Mouse (Mus musculus) liver, embryonic 14.5 days (tissue): Measurements from ENCODE around the gene Spon2. TPM values are rescaled to one million over a fixed set of nuclear protein-coding genes. Genes with fewer than 3 reads are reported as not detected.

ENCODE experiments used
- ATAC-seq: fragments of 200-750 bp; cut with Nextera tagmentation; 2 replicates; pipeline ENCODE4 v1.8.0; 2017; ENCODE audit warnings: moderate number of reproducible peaks, mild to moderate bottlenecking, moderate library complexity; ENCODE audit not compliant: insufficient read depth
- DNase-seq, 3 experiments: peaks; one replicate each; pipeline ENCODE4 v3.0.0-alpha.2; 2012 to 2013; ENCODE audit warnings: low read depth in 3 of 3, low spot score in 3 of 3
- H3K27ac ChIP-seq: fragments of 300-500 bp; sonication (generic); 2 replicates; pipeline ENCODE4 v1.5.1; 2014; ENCODE audit warnings: moderate library complexity, mild to moderate bottlenecking, control low read depth, inconsistent platforms
- H3K27me3 ChIP-seq: fragments of 300-500 bp; sonication (generic); 2 replicates; pipeline ENCODE4 v1.6.1; 2014; ENCODE audit warnings: mild to moderate bottlenecking, low read length, moderate library complexity; ENCODE audit not compliant: control insufficient read depth, insufficient read depth
- H3K36me3 ChIP-seq: fragments of 300-500 bp; sonication (generic); replicated peaks from 2 replicates; pipeline ENCODE4 v1.6.1; 2014; ENCODE audit warnings: low read depth; ENCODE audit not compliant: control insufficient read depth, insufficient read depth
- H3K4me1 ChIP-seq, 2 experiments: fragments of 200-500 bp in 1 of 2; fragments of 300-500 bp in 1 of 2; sonication (generic) in 1 of 2; replicated peaks; 2 replicates each; pipeline ENCODE4 v1.6.1; 2012 to 2014; ENCODE audit warnings: antibody characterized with exemption in 1 of 2, inconsistent platforms in 1 of 2, low read length in 1 of 2; ENCODE audit not compliant: control insufficient read depth in 2 of 2, insufficient read depth in 2 of 2
- H3K4me2 ChIP-seq: fragments of 300-500 bp; sonication (generic); 2 replicates; pipeline ENCODE4 v1.6.1; 2014; ENCODE audit warnings: low read depth, mild to moderate bottlenecking, control low read depth, moderate library complexity
- H3K4me3 ChIP-seq, 2 experiments: fragments of 200-500 bp in 1 of 2; fragments of 300-500 bp in 1 of 2; sonication (generic) in 1 of 2; 2 replicates each; pipeline ENCODE4 v1.5.1; 2012 to 2014; ENCODE audit warnings: low read depth in 2 of 2, low read length in 2 of 2, mild to moderate bottlenecking in 2 of 2, control low read depth in 1 of 2, inconsistent platforms in 1 of 2, moderate library complexity in 1 of 2; ENCODE audit not compliant: insufficient read depth in 1 of 2
- H3K9ac ChIP-seq: fragments of 300-500 bp; sonication (generic); replicated peaks from 2 replicates; pipeline ENCODE4 v1.6.1; 2014; ENCODE audit warnings: mild to moderate bottlenecking, control low read depth, moderate library complexity
- H3K9me3 ChIP-seq: fragments of 300-500 bp; sonication (generic); 2 replicates; pipeline ENCODE4 v1.6.1; 2016; ENCODE audit warnings: low read length, mixed read lengths; ENCODE audit not compliant: control insufficient read depth
- CTCF ChIP-seq: IDR thresholded peaks from 2 replicates; pipeline ENCODE4 v1.5.1; 2016; ENCODE audit warnings: antibody characterized with exemption, low read depth, control low read depth
- EP300 ChIP-seq: IDR thresholded peaks from 2 replicates; pipeline ENCODE4 v1.6.1; 2016; ENCODE audit warnings: antibody characterized with exemption, low read depth
- WGBS: fragments of 180-500 bp; shearing (Covaris S2); extraction: QIAGEN DNeasy Blood & Tissue Kit; methylation state at CpG from one replicate; pipeline ENCODE4 v1.1.7; 2014; ENCODE audit not compliant: insufficient replicate concordance; 5-methylcytosine and 5-hydroxymethylcytosine counted together
- polyA plus RNA-seq, 2 experiments: library from polyadenylated mRNA; depleted of rRNA in 1 of 2; stranded (reverse) in 1 of 2; unstranded in 1 of 2; fragments of >200 nt; fragmentation: Nextera tagmentation in 1 of 2; extraction: Ambion mirVana in 1 of 2; gene quantifications; 2 replicates each; pipeline versions ENCODE4 v1.2.1 to v1.2.3; 2012 to 2014

Gene Spon2
- polyA plus RNA-seq, 2 experiments: 6.9 to 10.4 TPM

- ATAC-seq (peak; percentile 28; the same call in 1 of the 2 replicates), DNase-seq (no peak)
- no peaks in the 10 kb centered on the region for H3K27me3 ChIP-seq
- H3K4me2 ChIP-seq: no peak overlapping the region
- TF ChIP-seq EP300 (0 out of 2 replicates have a peak, but pooled peaks have one; percentile 14), CTCF (no peak)
- no peaks in the 10 kb centered on the region for H3K9me3 ChIP-seq
- no peak overlapping the region for H3K9ac ChIP-seq
- no peaks in the 10 kb centered on the region for H3K36me3 ChIP-seq
- peaks cover 0 to 3% of the 10 kb centered on the region in 2 experiments; a peak in 2 of 4 replicates for H3K4me1 ChIP-seq
- WGBS: 7% methylated on average over 7 of the region's 7 CpGs
- H3K27ac ChIP-seq: no peak overlapping the region
- H3K4me3 ChIP-seq: no peak overlapping the region
Measured at GRCm38 (mm10) chr5:33193567-33193966, 24.7 kb downstream of the Spon2 start.

Other genes starting within 250 kb of the Spon2 start
- 102 and 132 TPM in 2 replicates for gene Ywhah, start 199.6 kb downstream of the Spon2 start, polyA plus RNA-seq (2012; rRNA removed)
- gene Ywhah, start 199.6 kb downstream of the Spon2 start, polyA plus RNA-seq (2014; fragmentation: Nextera tagmentation; extraction: Ambion mirVana): 183 and 201 TPM in 2 replicates
- not detected in 2 replicates for gene Slc5a1, start 114.2 kb downstream of the Spon2 start, polyA plus RNA-seq (2012; rRNA removed)
- not detected in 2 replicates for gene Slc5a1, start 114.2 kb downstream of the Spon2 start, polyA plus RNA-seq (2014; fragmentation: Nextera tagmentation; extraction: Ambion mirVana)
- 85.0 and 107 TPM in 2 replicates for gene Ctbp1, start 56.5 kb upstream of the Spon2 start, polyA plus RNA-seq (2012; rRNA removed)
- gene Ctbp1, start 56.5 kb upstream of the Spon2 start, polyA plus RNA-seq (2014; fragmentation: Nextera tagmentation; extraction: Ambion mirVana): 165 and 191 TPM in 2 replicates
- 47.2 and 54.4 TPM in 2 replicates for gene Maea, start 117.1 kb upstream of the Spon2 start, polyA plus RNA-seq (2012; rRNA removed)
- 40.0 and 46.1 TPM in 2 replicates for gene Maea, start 117.1 kb upstream of the Spon2 start, polyA plus RNA-seq (2014; fragmentation: Nextera tagmentation; extraction: Ambion mirVana)
- gene Uvssa, start 160.1 kb upstream of the Spon2 start, polyA plus RNA-seq (2012; rRNA removed): 1.5 and 2.2 TPM in 2 replicates
- gene Uvssa, start 160.1 kb upstream of the Spon2 start, polyA plus RNA-seq (2014; fragmentation: Nextera tagmentation; extraction: Ambion mirVana): 1.5 and 2.1 TPM in 2 replicates
- not detected in 2 replicates for gene Nkx1-1, start 215.5 kb upstream of the Spon2 start, polyA plus RNA-seq (2012; rRNA removed)
- not detected in 2 replicates for gene Nkx1-1, start 215.5 kb upstream of the Spon2 start, polyA plus RNA-seq (2014; fragmentation: Nextera tagmentation; extraction: Ambion mirVana)